Mouse (Mus musculus): ENCODE data around the gene Brpf3.

GRCm38 (mm10) chr17:28856030-28856429 lies 55.1 kb downstream of the Brpf3 start:
- TF ChIP-seq POLR2A (IDR thresholded peaks at IDR 0.05; ENCODE audit: control insufficient read depth, low read depth, low read length): no peak
- TF ChIP-seq CTCF (IDR thresholded peaks at IDR 0.05; ENCODE audit: control insufficient read depth, insufficient read depth, insufficient replicate concordance, low read depth, low read length): no peak
